Mouse (Mus musculus) heart, postnatal 0 days (tissue): ENCODE measurements around the gene Amhr2. TPM values are rescaled to one million over a fixed set of nuclear protein-coding genes. Genes with fewer than 3 reads are reported as not detected.
A peak's percentile ranks its signal among the peaks of the same experiment; 100 is the strongest.

ENCODE experiments used
- ATAC-seq: fragments of 200-750 bp; cut with Nextera tagmentation; 2 replicates; pipeline ENCODE4 v1.8.0; 2017; ENCODE audit warnings: low read depth, moderate number of reproducible peaks, moderate library complexity; ENCODE audit not compliant: insufficient read depth
- DNase-seq: peaks from one replicate; pipeline ENCODE4 v3.0.0-alpha.2; 2016; ENCODE audit warnings: low spot score
- H3K27ac ChIP-seq: fragments of 300-500 bp; sonication (generic); 2 replicates; pipeline ENCODE4 v1.5.1; 2014; ENCODE audit warnings: low read depth, mild to moderate bottlenecking
- H3K27me3 ChIP-seq: fragments of 300-500 bp; sonication (generic); 2 replicates; pipeline ENCODE4 v1.6.1; 2014; ENCODE audit warnings: low read length, mixed read lengths; ENCODE audit not compliant: control insufficient read depth, insufficient read depth
- H3K36me3 ChIP-seq: fragments of 300-500 bp; sonication (generic); replicated peaks from 2 replicates; pipeline ENCODE4 v1.6.1; 2014; ENCODE audit warnings: low read length, mixed read lengths; ENCODE audit not compliant: control insufficient read depth, insufficient read depth
- H3K4me1 ChIP-seq: fragments of 300-500 bp; sonication (generic); 2 replicates; pipeline ENCODE4 v1.6.1; 2014; ENCODE audit warnings: antibody characterized with exemption; ENCODE audit not compliant: control insufficient read depth, insufficient read depth
- H3K4me2 ChIP-seq: fragments of 300-500 bp; sonication (generic); 2 replicates; pipeline ENCODE4 v1.6.1; 2014; ENCODE audit warnings: low read depth, mild to moderate bottlenecking, low read length, moderate library complexity
- H3K4me3 ChIP-seq: fragments of 300-500 bp; sonication (generic); 2 replicates; pipeline ENCODE4 v1.5.1; 2014; ENCODE audit warnings: low read depth, low read length
- H3K9ac ChIP-seq: fragments of 300-500 bp; sonication (generic); replicated peaks from 2 replicates; pipeline ENCODE4 v1.6.1; 2014; ENCODE audit warnings: low read depth, low read length, mixed read lengths
- H3K9me3 ChIP-seq: fragments of 300-500 bp; sonication (generic); replicated peaks from 2 replicates; pipeline ENCODE4 v1.6.1; 2016; ENCODE audit warnings: low read length; ENCODE audit not compliant: control insufficient read depth
- CTCF ChIP-seq: IDR thresholded peaks from 2 replicates; pipeline ENCODE4 v1.5.1; 2016; ENCODE audit warnings: antibody characterized with exemption, control low read depth, low read depth
- EP300 ChIP-seq: IDR thresholded peaks from 2 replicates; pipeline ENCODE4 v1.6.1; 2016; ENCODE audit warnings: antibody characterized with exemption, low read depth
- WGBS: fragments of 180-500 bp; shearing (Covaris S2); extraction: QIAGEN DNeasy Blood & Tissue Kit; methylation state at CpG from one replicate; pipeline ENCODE4 v1.1.7; 2014; 5-methylcytosine and 5-hydroxymethylcytosine counted together
- polyA plus RNA-seq: library from polyadenylated mRNA; unstranded; fragments of >200 nt; fragmentation: Nextera tagmentation; extraction: Ambion mirVana; gene quantifications from 2 replicates; pipeline ENCODE4 v1.2.1, GENCODE M21; 2015
- total RNA-seq: library from RNA; depleted of rRNA; stranded (reverse); fragments of >200 nt; gene quantifications from 2 replicates; pipeline ENCODE4 v1.2.3, GENCODE M21; 2014; ENCODE audit warnings: low replicate concordance

Gene Amhr2
- total and polyA plus RNA-seq, 2 experiments from 2014 or later, result 0.19 to 1.9 TPM

GRCm38 (mm10) chr15:102450928-102451327, 5.8 kb downstream of the Amhr2 start:
- no peak overlapping the region for H3K4me2 ChIP-seq
- H3K27me3 ChIP-seq, result no peaks in the 10 kb centered on the region
- no peaks in the 10 kb centered on the region for H3K36me3 ChIP-seq
- no peaks in the 10 kb centered on the region for H3K4me1 ChIP-seq
- H3K9ac ChIP-seq, result no peak overlapping the region
- DNase-seq (no peak), ATAC-seq (no peak)
- no peak overlapping the region for H3K27ac ChIP-seq
- TF ChIP-seq CTCF (no peak), EP300 (no peak)
- 38% methylated on average over 7 of the region's 7 CpGs for WGBS
- H3K4me3 ChIP-seq, result no peak overlapping the region
- H3K9me3 ChIP-seq, result no peaks in the 10 kb centered on the region

- DNase-seq, result no peak
- Histone ChIP-seq H3K4me2 (no peak overlapping the region), H3K27ac (no peak overlapping the region), H3K36me3 (no peaks in the 10 kb centered on the region), H3K4me1 (no peaks in the 10 kb centered on the region), H3K27me3 (no peaks in the 10 kb centered on the region), H3K9ac (no peak overlapping the region), H3K4me3 (no peak overlapping the region), H3K9me3 (no peaks in the 10 kb centered on the region)
- ATAC-seq, result no peak; the same call in 1 of the 2 replicates
- TF ChIP-seq EP300 (no peak), CTCF (no peak)
- WGBS, result 67% methylated on average over 26 of the region's 26 CpGs
Measured at GRCm38 (mm10) chr15:102451666-102452430, 6.7 kb downstream of the Amhr2 start.

DNA sequence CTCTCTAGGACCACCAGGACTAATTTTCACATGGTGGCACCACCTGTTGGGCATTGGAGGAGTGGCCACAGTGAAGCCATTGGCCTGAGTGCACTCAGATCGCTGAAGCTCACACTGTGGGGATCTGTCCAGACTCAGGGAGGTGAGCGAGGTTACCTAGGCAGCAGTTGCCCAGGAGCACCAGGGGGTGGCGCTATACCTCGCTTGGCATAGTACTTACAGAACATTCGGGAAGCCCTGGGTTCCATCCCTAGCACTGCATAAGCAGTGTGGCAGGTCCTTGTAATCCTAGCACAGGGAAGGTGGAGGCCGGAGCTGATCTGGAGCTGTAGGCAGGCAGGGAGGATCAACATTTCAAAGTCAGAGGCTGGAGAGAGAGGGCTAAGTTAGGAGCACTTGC, 10.8 kb downstream of the Amhr2 start:
- no peaks in the 10 kb centered on the region for H3K27me3 ChIP-seq
- H3K9ac ChIP-seq, result no peak overlapping the region
- no peaks in the 10 kb centered on the region for H3K36me3 ChIP-seq
- ATAC-seq (no peak), DNase-seq (no peak)
- WGBS, result 41% methylated on average over 6 of the region's 6 CpGs
- no peak overlapping the region for H3K27ac ChIP-seq
- no peak overlapping the region for H3K4me2 ChIP-seq
- no peaks in the 10 kb centered on the region for H3K9me3 ChIP-seq
- no peak overlapping the region for H3K4me3 ChIP-seq
- peaks cover 15% of the 10 kb centered on the region; the same call in 1 of the 2 replicates for H3K4me1 ChIP-seq
- no peak for TF ChIP-seq EP300
- peak; percentile 30 for TF ChIP-seq CTCF

- no peak for DNase-seq
- Histone ChIP-seq H3K4me1 (peaks cover 16% of the 10 kb centered on the region; the same call in 1 of the 2 replicates), H3K27me3 (no peaks in the 10 kb centered on the region), H3K36me3 (no peaks in the 10 kb centered on the region; the same call in 1 of the 2 replicates), H3K4me2 (peak overlapping the region; percentile 79), H3K27ac (peak overlapping the region; percentile 77), H3K9me3 (no peaks in the 10 kb centered on the region), H3K4me3 (peak overlapping the region; percentile 57), H3K9ac (no peak overlapping the region)
- no peak for TF ChIP-seq EP300
- TF ChIP-seq CTCF, result no peak
- ATAC-seq, result 0 out of 2 replicates have a peak, but pooled peaks have one; percentile 1
- 60% methylated on average over 5 of the region's 5 CpGs for WGBS
Measured at GRCm38 (mm10) chr15:102458050-102458736, 13.0 kb downstream of the Amhr2 start.

DNA sequence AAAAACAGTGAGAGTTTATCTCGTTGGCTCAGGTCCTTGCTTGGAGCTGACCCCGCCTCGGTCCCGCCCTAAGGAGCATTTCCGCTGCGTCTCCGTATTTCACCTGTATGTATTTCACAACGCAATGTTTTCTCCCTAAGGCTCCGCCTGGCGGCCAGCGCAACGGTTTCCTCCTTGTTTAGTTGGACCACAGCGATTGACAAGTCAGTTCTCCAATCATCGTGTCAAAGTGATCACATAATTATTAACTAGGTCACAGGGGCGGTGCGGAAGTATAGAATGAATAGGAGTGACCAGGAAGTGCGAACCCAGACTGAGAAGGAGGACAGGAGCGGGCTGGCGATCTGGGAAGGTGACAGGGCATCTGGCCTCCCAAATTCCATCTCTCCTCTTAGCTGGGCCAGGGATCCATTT, 13.7 kb downstream of the Amhr2 start, which contains the start of gene Prr13:
TSS of gene Prr13 (plus strand) at position 125 of the 414 bp plus-strand sequence.
- DNase-seq (peak; percentile 94), ATAC-seq (peak; percentile 89)
- Histone ChIP-seq H3K9ac (peak within 1 kb of the TSS; percentile 56; the same call in 1 of the 2 replicates), H3K4me1 (peaks cover 16% of the 10 kb centered on the region; the same call in 1 of the 2 replicates), H3K4me2 (peak within 1 kb of the TSS; percentile 79), H3K4me3 (peak within 1 kb of the TSS; percentile 57), H3K27ac (peak within 1 kb of the TSS; percentile 77), H3K9me3 (no peaks in the 10 kb centered on the region), H3K27me3 (no peaks in the 10 kb centered on the region), H3K36me3 (no peaks in the 10 kb centered on the region; the same call in 1 of the 2 replicates)
- TF ChIP-seq EP300 (no peak), CTCF (peak; percentile 72)
- WGBS, result 0% methylated on average over 19 of the region's 19 CpGs
